Mouse (Mus musculus): ENCODE results near the gene 5730409E04Rik. TPM values are rescaled to one million over a fixed set of nuclear protein-coding genes. Genes with fewer than 3 reads are reported as not detected.

5730409E04Rik gene
- total RNA-seq, 1 experiment from 2014 or later = 3.7 TPM

GRCm38 (mm10) chr4:126627021-126627681 is 17.5 kb downstream of the 5730409E04Rik start:
- ATAC-seq (replicated peaks; ENCODE audit: insufficient number of reproducible peaks, low FRiP score, low TSS enrichment, poor library complexity, severe bottlenecking) = no peak

- ATAC-seq (replicated peaks; ENCODE audit: insufficient number of reproducible peaks, low FRiP score, low TSS enrichment, poor library complexity, severe bottlenecking) = no peak
Measured at GRCm38 (mm10) chr4:126631922-126632321, 22.3 kb downstream of the 5730409E04Rik start.

GRCm38 (mm10) chr4:126632668-126633067 is 23.1 kb downstream of the 5730409E04Rik start:
- ATAC-seq (replicated peaks; ENCODE audit: insufficient number of reproducible peaks, low FRiP score, low TSS enrichment, poor library complexity, severe bottlenecking) = no peak

GRCm38 (mm10) chr4:126636330-126636729 is 26.7 kb downstream of the 5730409E04Rik start:
- no peak for ATAC-seq (replicated peaks; ENCODE audit: insufficient number of reproducible peaks, low FRiP score, low TSS enrichment, poor library complexity, severe bottlenecking)

- ATAC-seq (replicated peaks; ENCODE audit: insufficient number of reproducible peaks, low FRiP score, low TSS enrichment, poor library complexity, severe bottlenecking) = no peak
Measured at GRCm38 (mm10) chr4:126637446-126637845, 27.8 kb downstream of the 5730409E04Rik start.

GRCm38 (mm10) chr4:126639339-126639738 is 29.7 kb downstream of the 5730409E04Rik start:
- ATAC-seq (replicated peaks; ENCODE audit: insufficient number of reproducible peaks, low FRiP score, low TSS enrichment, poor library complexity, severe bottlenecking) = no peak

GRCm38 (mm10) chr4:126641901-126642300 is 32.3 kb downstream of the 5730409E04Rik start:
- no peak for ATAC-seq (replicated peaks; ENCODE audit: insufficient number of reproducible peaks, low FRiP score, low TSS enrichment, poor library complexity, severe bottlenecking)

- peak; percentile 47; the same call in 1 of the 2 replicates for ATAC-seq (replicated peaks; ENCODE audit: insufficient number of reproducible peaks, low FRiP score, low TSS enrichment, poor library complexity, severe bottlenecking)
Measured at GRCm38 (mm10) chr4:126643815-126644214, 34.2 kb downstream of the 5730409E04Rik start.

- 0 out of 2 replicates have a peak, but pooled peaks have one; percentile 31 for ATAC-seq (replicated peaks; ENCODE audit: insufficient number of reproducible peaks, low FRiP score, low TSS enrichment, poor library complexity, severe bottlenecking)
Measured at GRCm38 (mm10) chr4:126644333-126644963, 34.8 kb downstream of the 5730409E04Rik start.

GRCm38 (mm10) chr4:126647996-126648910 is 38.6 kb downstream of the 5730409E04Rik start:
- ATAC-seq (replicated peaks; ENCODE audit: insufficient number of reproducible peaks, low FRiP score, low TSS enrichment, poor library complexity, severe bottlenecking) = no peak

- no peak for ATAC-seq (replicated peaks; ENCODE audit: insufficient number of reproducible peaks, low FRiP score, low TSS enrichment, poor library complexity, severe bottlenecking)
Measured at GRCm38 (mm10) chr4:126653148-126653547, 43.5 kb downstream of the 5730409E04Rik start.

- no peak for ATAC-seq (replicated peaks; ENCODE audit: insufficient number of reproducible peaks, low FRiP score, low TSS enrichment, poor library complexity, severe bottlenecking)
Measured at GRCm38 (mm10) chr4:126655356-126655755, 45.7 kb downstream of the 5730409E04Rik start.

GRCm38 (mm10) chr4:126661249-126661648 is 51.6 kb downstream of the 5730409E04Rik start:
- ATAC-seq (replicated peaks; ENCODE audit: insufficient number of reproducible peaks, low FRiP score, low TSS enrichment, poor library complexity, severe bottlenecking) = no peak

Other genes with a start within 250 kb of the 5730409E04Rik start
- 3.9 to 11.1 TPM (median 6.4 TPM) in 3 replicates for gene Ago3, start 180.3 kb upstream of the 5730409E04Rik start, total RNA-seq (2017)
- gene Ago1, start 141.2 kb upstream of the 5730409E04Rik start, total RNA-seq (2017) = 10.7 to 25.3 TPM (median 18.5 TPM) in 3 replicates
- 3.7 to 8.4 TPM (median 5.7 TPM) in 3 replicates for gene Ago4, start 76.3 kb upstream of the 5730409E04Rik start, total RNA-seq (2017)
- 1.7 to 15.5 TPM (median 9.2 TPM) in 3 replicates for gene Clspn, start 52.9 kb upstream of the 5730409E04Rik start, total RNA-seq (2017)
- gene Psmb2, start 67.8 kb downstream of the 5730409E04Rik start, total RNA-seq (2017) = 64.6 to 85.4 TPM (median 64.6 TPM) in 3 replicates
- not detected in 3 replicates for gene Tfap2e, start 126.4 kb downstream of the 5730409E04Rik start, total RNA-seq (2017)
- gene Ncdn, start 143.6 kb downstream of the 5730409E04Rik start, total RNA-seq (2017) = 4.7 to 9.4 TPM (median 6.5 TPM) in 3 replicates
- gene AU040320, start 143.7 kb downstream of the 5730409E04Rik start, total RNA-seq (2017) = 18.5 to 37.3 TPM (median 20.5 TPM) in 3 replicates

Measured in monocyte, adult 5-6 weeks (primary cell).